Mouse (Mus musculus) CH12.LX (cell line): ENCODE data around the gene Gm20388. TPM values are rescaled to one million over a fixed set of nuclear protein-coding genes. Genes with fewer than 3 reads are reported as not detected.
A peak's percentile ranks its signal among the peaks of the same experiment; 100 is the strongest.

Source experiments
- DNase-seq: peaks from one replicate; pipeline ENCODE4 v3.0.0-alpha.2; 2013; ENCODE audit errors: extremely low read depth
- H3K27ac ChIP-seq: 2 replicates; pipeline ENCODE4 v1.5.1; 2012; ENCODE audit warnings: low read depth, mild to moderate bottlenecking, control low read depth, moderate library complexity; ENCODE audit not compliant: insufficient read depth
- H3K27me3 ChIP-seq: replicated peaks from 2 replicates; pipeline ENCODE3; 2012; ENCODE audit warnings: inconsistent platforms
- H3K36me3 ChIP-seq, 2 experiments: replicated peaks in 1 of 2; 2 replicates each; pipeline versions ENCODE3 to v1.6.1; 2012; ENCODE audit warnings: inconsistent platforms in 1 of 2, low read length in 1 of 2, mild to moderate bottlenecking in 1 of 2, mixed read lengths in 1 of 2, moderate library complexity in 1 of 2; ENCODE audit not compliant: control insufficient read depth in 1 of 2, insufficient read depth in 1 of 2
- H3K4me1 ChIP-seq, 2 experiments: 2 replicates each; pipeline ENCODE4 v1.6.1; 2012; ENCODE audit warnings: inconsistent platforms in 1 of 2, moderate library complexity in 1 of 2; ENCODE audit not compliant: insufficient read depth in 2 of 2, control insufficient read depth in 1 of 2
- H3K4me2 ChIP-seq: 2 replicates; pipeline ENCODE4 v1.6.1; 2012; ENCODE audit warnings: low read depth, mild to moderate bottlenecking, control low read depth; ENCODE audit not compliant: poor library complexity, insufficient read depth, severe bottlenecking
- H3K4me3 ChIP-seq, 3 experiments: fragments of 150-350 bp in 1 of 3; sonication (generic) in 1 of 3; replicated peaks in 1 of 3; 2 replicates each; pipeline versions ENCODE3 to v1.5.1; 2011 to 2012; ENCODE audit warnings: low read depth in 2 of 3, low read length in 2 of 3, mild to moderate bottlenecking in 2 of 3, moderate library complexity in 2 of 3, control low read depth in 1 of 3, improper control_type of control experiment in 1 of 3, inconsistent platforms in 1 of 3, mixed read lengths in 1 of 3; ENCODE audit not compliant: poor library complexity in 1 of 3
- H3K79me2 ChIP-seq: replicated peaks from 2 replicates; pipeline ENCODE4 v1.6.1; 2012; ENCODE audit warnings: mild to moderate bottlenecking, moderate library complexity; ENCODE audit not compliant: control insufficient read depth, poor library complexity, insufficient read depth, severe bottlenecking; ENCODE audit errors: extremely low read depth
- H3K9ac ChIP-seq: 2 replicates; pipeline ENCODE4 v1.6.1; 2012; ENCODE audit warnings: low read depth, mild to moderate bottlenecking, control low read depth, moderate library complexity; ENCODE audit not compliant: insufficient read depth
- H3K9me3 ChIP-seq: replicated peaks from 2 replicates; pipeline ENCODE3; 2012; ENCODE audit warnings: low read length, inconsistent platforms, mixed read lengths
- CTCF ChIP-seq, 2 experiments: IDR thresholded peaks in 1 of 2; conservative IDR thresholded peaks in 1 of 2; 2 replicates each; pipeline ENCODE4 v1.5.1; 2011 to 2012; ENCODE audit warnings: low read depth in 2 of 2, low read length in 2 of 2, improper control_type of control experiment in 1 of 2, inconsistent platforms in 1 of 2, mild to moderate bottlenecking in 1 of 2, moderate library complexity in 1 of 2
- E2F4 ChIP-seq: IDR thresholded peaks from 2 replicates; pipeline ENCODE4 v1.6.1; 2011; ENCODE audit warnings: low read depth, low read length, improper control_type of control experiment; ENCODE audit not compliant: insufficient replicate concordance
- GABPA ChIP-seq: IDR thresholded peaks from 2 replicates; pipeline ENCODE4 v1.6.1; 2012; ENCODE audit warnings: low read depth, low read length, improper control_type of control experiment, inconsistent platforms; ENCODE audit not compliant: insufficient replicate concordance
- IRF4 ChIP-seq: IDR thresholded peaks from 2 replicates; pipeline ENCODE4 v1.6.1; 2014; ENCODE audit warnings: low read depth, mild to moderate bottlenecking, inconsistent platforms, low read length, improper control_type of control experiment
- KAT2A ChIP-seq: IDR thresholded peaks from 2 replicates; pipeline ENCODE4 v1.6.1; 2012; ENCODE audit warnings: low read length, improper control_type of control experiment, inconsistent platforms; ENCODE audit not compliant: insufficient replicate concordance
- MAFK ChIP-seq: IDR thresholded peaks from 2 replicates; pipeline ENCODE4 v1.6.1; 2011; ENCODE audit warnings: low read length, improper control_type of control experiment; ENCODE audit not compliant: insufficient replicate concordance
- MAZ ChIP-seq: IDR thresholded peaks from 2 replicates; pipeline ENCODE4 v1.6.1; 2012; ENCODE audit warnings: low read depth, mild to moderate bottlenecking, inconsistent platforms, low read length, improper control_type of control experiment, moderate library complexity
- MEF2A ChIP-seq: IDR thresholded peaks from 2 replicates; pipeline ENCODE4 v1.6.1; 2014; ENCODE audit warnings: low read depth, mild to moderate bottlenecking, inconsistent platforms, low read length, improper control_type of control experiment, borderline replicate concordance
- PAX5 ChIP-seq: IDR thresholded peaks from 2 replicates; pipeline ENCODE4 v1.6.1; 2012; ENCODE audit warnings: low read length, inconsistent platforms, mixed read lengths
- RAD21 ChIP-seq: IDR thresholded peaks from 2 replicates; pipeline ENCODE4 v1.6.1; 2011; ENCODE audit warnings: low read depth, mild to moderate bottlenecking, low read length, improper control_type of control experiment, moderate library complexity
- RCOR1 ChIP-seq: conservative IDR thresholded peaks from 2 replicates; pipeline ENCODE4 v1.6.1; 2012; ENCODE audit warnings: low read depth, mild to moderate bottlenecking, inconsistent platforms, low read length, improper control_type of control experiment
- SMC3 ChIP-seq: IDR thresholded peaks from 2 replicates; pipeline ENCODE4 v1.6.1; 2011; ENCODE audit warnings: low read depth, low read length, improper control_type of control experiment
- TBP ChIP-seq: conservative IDR thresholded peaks from 2 replicates; pipeline ENCODE4 v1.6.1; 2011; ENCODE audit warnings: low read depth, low read length, improper control_type of control experiment
- USF1 ChIP-seq: IDR thresholded peaks from 2 replicates; pipeline ENCODE4 v1.6.1; 2014; ENCODE audit warnings: low read depth, mild to moderate bottlenecking, inconsistent platforms, low read length, improper control_type of control experiment
- ZNF384 ChIP-seq: IDR thresholded peaks from 2 replicates; pipeline ENCODE4 v1.6.1; 2012; ENCODE audit warnings: low read depth, low read length, improper control_type of control experiment, inconsistent platforms
- dilution Hi-C: fragments of 300-500 bp; cut with MboI; formaldehyde crosslinking; loops from 2 replicates; pipeline ENCODE4 v1.14.3; 2020; ENCODE audit warnings: low sequenced_read_pairs; ENCODE audit not compliant: extremely low pct_unique_long_range_greater_than_20kb, extremely low pct_ligation_motif_present
- in situ Hi-C: fragments of 300-500 bp; cut with MboI; formaldehyde crosslinking; loops from 3 replicates; pipeline ENCODE4 v1.14.3; 2019; ENCODE audit warnings: low sequenced_read_pairs, low pct_ligation_motif_present, low pct_unique_long_range_greater_than_20kb, mixed read lengths
- polyA plus RNA-seq: library from polyadenylated mRNA; unstranded; fragments of >175 nt; gene quantifications from 2 replicates; pipeline ENCODE4 v1.2.1, GENCODE M21; 2012; ENCODE audit warnings: low read depth; ENCODE audit not compliant: insufficient read length
- total RNA-seq, 2 experiments: library from RNA; depleted of rRNA; stranded (reverse); fragments of 300-350 nt in 1 of 2; fragments of >200 nt in 1 of 2; gene quantifications; 2 replicates each; pipeline ENCODE4 v1.2.3; 2012 to 2014

The Gm20388 gene
- total and polyA plus RNA-seq, 3 experiments, result 14.8 to 26.3 (median 22.2) TPM

DNA sequence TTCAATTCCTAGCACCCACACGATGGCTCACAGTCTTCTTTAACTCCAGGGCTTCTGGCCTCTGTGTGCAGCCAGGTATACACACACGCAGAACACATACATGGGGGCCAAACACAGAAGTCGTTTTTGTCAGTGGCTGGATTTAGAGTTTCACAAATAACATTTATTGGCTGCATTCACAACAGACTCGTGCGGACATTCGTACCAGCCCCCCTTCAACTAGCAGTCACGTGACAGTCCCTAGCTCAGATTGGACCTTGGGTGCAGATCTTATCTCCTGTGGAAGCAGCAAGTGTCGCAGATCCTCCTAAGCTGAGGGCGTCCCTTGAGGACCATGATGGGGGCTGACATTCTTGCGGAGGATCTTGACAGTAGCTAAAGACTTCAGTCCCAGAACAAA is 1620.0 kb downstream of the Gm20388 start:
- no peak overlapping the region for H3K27ac ChIP-seq
- no peaks in the 10 kb centered on the region for H3K9me3 ChIP-seq
- H3K36me3 ChIP-seq, result no peaks in the 10 kb centered on the region
- in situ Hi-C loops, result no loop called here
- H3K27me3 ChIP-seq, result peaks cover 65% of the 10 kb centered on the region
- TF ChIP-seq PAX5 (no peak), MAZ (no peak), E2F4 (no peak), GABPA (no peak), MEF2A (no peak), TBP (no peak), KAT2A (no peak), USF1 (no peak), CTCF (conservative IDR thresholded peaks at IDR 0.05 in 1 of 2, IDR thresholded peaks at IDR 0.05 in 1 of 2; ENCODE audit: low read depth in 2 of 2, low read length in 2 of 2) (no peak), RCOR1 (no peak), IRF4 (no peak)
- TF ChIP-seq, all 38 proteins: peak for 0
- Histone ChIP-seq H3K4me1 (peaks cover 0 to 2% of the 10 kb centered on the region in 2 experiments; a peak in 1 of 4 replicates), H3K79me2 (no peaks in the 10 kb centered on the region), H3K4me2 (no peak overlapping the region), H3K9ac (no peak overlapping the region), H3K4me3 (no peak overlapping the region)
- dilution Hi-C loops, result no loop called here
- no peak for DNase-seq

DNA sequence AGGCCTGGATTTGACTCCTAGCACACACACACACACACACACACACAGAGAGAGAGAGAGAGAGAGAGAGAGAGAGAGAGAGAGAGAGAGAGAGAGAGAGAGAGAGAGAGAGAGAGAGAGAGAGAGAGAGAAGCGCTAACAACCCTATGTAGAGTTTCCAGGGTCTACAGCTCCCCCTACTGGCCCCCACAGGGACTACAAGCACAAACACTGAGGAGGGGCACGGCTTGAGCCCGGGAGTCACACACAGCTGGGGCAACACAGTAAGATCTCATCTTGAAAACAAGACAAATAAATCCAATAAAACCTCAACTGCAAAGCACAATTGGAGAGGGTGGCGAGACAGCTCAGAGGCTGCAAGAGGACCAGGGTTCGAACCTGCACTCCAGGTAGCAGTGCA is 1621.7 kb downstream of the Gm20388 start:
- H3K27me3 ChIP-seq, result peaks cover 48% of the 10 kb centered on the region
- H3K36me3 ChIP-seq, result no peaks in the 10 kb centered on the region
- peak; percentile 10 for DNase-seq
- in situ Hi-C loops (no loop called here), dilution Hi-C loops (no loop called here)
- no peaks in the 10 kb centered on the region for H3K79me2 ChIP-seq
- H3K9me3 ChIP-seq, result peaks cover 4% of the 10 kb centered on the region
- TF ChIP-seq E2F4, result no peak
- peak; percentile 25; the same call in 1 of the 2 replicates for TF ChIP-seq SMC3
- TF ChIP-seq RAD21, result peak; percentile 38
- peak; percentile 21 to 62; a peak in 2 of 4 replicates for TF ChIP-seq CTCF (conservative IDR thresholded peaks at IDR 0.05 in 1 of 2, IDR thresholded peaks at IDR 0.05 in 1 of 2; ENCODE audit: low read depth in 2 of 2, low read length in 2 of 2)
- no peak for TF ChIP-seq PAX5
- no peak for TF ChIP-seq ZNF384
- TF ChIP-seq MAFK, result no peak
- H3K4me3 ChIP-seq, result no peak overlapping the region
- no peak overlapping the region for H3K4me2 ChIP-seq
- H3K27ac ChIP-seq, result no peak overlapping the region
- peaks cover 0 to 2% of the 10 kb centered on the region in 2 experiments; a peak in 1 of 4 replicates for H3K4me1 ChIP-seq
- no peak overlapping the region for H3K9ac ChIP-seq
